Mouse (Mus musculus) megakaryocyte progenitor cell, adult 5-6 weeks (primary cell): ENCODE data around the gene Eomes. TPM values are rescaled to one million over a fixed set of nuclear protein-coding genes. Genes with fewer than 3 reads are reported as not detected.

Experiments used
- ATAC-seq: replicated peaks from 2 replicates; pipeline ENCODE4 v1.8.0; 2016; ENCODE audit warnings: mild to moderate bottlenecking, moderate TSS enrichment, inconsistent platforms; ENCODE audit not compliant: poor library complexity
- total RNA-seq, 2 experiments: library from RNA; stranded (forward) in 1 of 2; stranded (reverse) in 1 of 2; fragments of 157-497, 149-512 nt in 1 of 2; fragments of 200-1000 nt in 1 of 2; gene quantifications; 2 replicates each; pipeline versions ENCODE4 v1.2.3 to v1.2.4; 2015 to 2017

Eomes gene
- total RNA-seq, 2 experiments from 2014 or later: not detected

DNA sequence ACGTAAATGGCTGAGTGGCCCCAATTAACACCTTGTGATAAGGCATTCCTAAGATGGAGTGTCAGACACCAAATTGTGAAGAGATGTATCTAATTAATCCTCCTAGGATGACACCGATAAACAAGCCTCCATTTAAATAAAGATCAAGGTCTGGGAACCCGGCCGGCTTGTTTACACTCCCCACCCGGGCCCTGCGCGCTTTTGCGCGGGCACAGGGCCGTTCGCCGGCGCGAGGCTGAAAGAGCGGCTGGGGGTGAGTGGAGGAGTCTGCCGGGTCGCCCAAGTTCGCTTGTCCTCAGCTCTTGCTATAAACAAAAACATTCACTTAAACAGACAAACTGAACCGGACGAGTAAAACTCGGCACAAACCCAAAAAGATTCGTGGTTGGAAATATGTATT, 9.6 kb downstream of the Eomes start:
- ATAC-seq: no peak

DNA sequence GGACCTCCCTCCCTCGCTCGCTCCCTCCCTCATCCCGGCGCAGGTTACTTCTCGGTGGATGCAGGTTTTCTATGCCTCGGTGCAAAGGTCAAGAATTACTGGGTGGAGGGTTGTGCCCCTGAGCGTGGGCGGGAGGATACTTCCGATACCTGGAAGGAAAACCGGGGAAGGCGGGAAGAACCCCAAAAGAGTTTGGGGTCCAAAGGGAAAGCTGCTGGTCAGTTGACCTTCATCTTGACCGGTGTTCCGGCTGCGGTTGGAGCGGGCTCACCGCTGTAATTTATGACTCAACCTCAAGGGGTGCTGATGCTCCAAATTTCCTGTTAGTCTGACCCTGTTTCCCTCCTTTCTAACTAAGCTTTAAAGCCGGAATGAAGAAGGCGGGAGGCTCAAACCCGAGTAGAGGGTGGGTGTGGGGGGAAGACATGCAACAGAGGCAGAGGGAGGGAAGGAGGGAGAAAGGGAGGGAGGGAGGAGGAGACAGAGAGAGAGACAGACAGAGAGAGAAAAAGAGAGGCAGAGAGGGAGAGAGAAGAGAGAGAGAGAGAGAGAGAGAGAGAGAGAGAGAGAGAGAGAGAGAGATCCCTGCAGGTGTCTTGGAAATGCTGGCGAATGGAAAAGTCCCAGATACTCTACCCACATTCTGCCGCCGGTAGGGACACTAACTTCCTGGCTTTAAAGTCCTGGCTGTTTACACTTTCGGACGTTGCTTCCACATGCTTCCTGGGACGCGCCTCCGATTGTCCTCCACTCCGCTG, 10.3 kb downstream of the Eomes start:
- peak; percentile 54 for ATAC-seq

DNA sequence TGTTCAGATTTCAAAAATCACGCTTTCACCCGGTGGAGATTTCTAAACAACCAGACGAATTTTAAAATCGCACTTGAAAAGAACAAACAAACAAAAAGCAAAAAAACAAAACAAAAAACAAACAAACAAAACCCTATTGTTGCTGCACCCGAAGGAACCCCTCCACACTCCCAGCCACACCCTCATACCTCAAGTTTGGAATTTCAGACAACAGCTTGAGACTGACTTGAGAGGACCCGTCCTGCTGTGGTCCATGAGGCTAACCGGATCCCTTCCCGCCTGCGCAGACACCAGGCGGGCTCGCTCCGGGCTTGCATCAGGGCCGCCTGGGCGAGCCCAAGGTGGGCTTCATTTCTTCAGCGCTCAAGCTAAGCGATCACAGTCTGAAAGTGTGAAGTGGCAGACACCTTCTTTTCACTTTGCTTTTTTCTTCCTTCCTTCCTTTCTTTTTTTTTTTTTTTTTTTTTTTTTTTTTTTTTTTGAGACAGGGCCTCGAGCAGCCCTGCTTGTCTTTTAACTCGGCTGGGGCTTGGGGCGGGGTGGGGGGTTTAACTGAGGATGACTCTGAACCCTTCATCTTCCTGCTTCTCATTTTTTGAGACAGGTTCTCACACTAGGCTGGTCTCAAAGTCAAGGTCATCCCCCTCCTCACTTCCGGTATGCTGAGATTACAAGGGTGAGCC, 11.0 kb downstream of the Eomes start:
- ATAC-seq: no peak

DNA sequence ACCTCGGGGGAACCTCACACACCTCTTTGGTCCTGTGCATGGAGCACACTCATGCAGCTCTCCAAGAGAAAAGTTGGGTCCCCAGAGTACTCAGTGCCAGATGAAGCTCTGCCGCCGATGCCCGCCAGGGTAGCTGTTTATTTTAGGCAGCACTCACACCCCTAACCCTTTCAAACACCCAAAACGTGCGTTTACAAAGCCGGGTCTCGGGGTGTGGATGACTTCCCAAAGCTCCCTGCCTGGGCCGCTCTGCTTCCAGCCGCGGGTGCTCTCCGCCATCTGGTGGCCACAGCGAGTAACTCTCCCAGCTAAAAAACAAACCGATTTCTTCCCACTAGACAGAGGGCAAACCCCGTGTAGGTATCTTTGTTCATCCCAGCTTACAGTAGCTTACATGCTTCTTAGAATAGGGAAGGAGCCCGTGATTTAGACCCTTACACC, 11.6 kb downstream of the Eomes start:
- ATAC-seq: peak; percentile 87

DNA sequence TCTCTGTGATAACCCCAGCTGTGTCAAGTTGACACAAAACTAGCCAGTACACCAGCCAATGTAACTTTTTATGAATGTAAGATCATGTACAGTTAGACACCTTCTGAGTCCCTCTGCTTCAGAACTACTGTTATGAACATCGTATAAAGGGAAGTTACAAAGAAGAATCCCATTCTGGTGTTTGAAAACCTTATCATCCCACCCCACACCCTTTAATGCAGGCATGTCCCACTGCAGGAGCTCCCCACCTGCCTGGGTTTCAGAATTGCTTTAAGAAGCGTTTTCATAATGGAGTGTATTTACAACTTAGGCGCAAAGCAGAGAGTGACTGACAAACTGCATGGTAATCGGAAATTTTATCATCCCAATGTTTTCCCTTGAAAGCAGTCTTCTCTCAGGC, 13.2 kb downstream of the Eomes start:
- ATAC-seq: no peak

DNA sequence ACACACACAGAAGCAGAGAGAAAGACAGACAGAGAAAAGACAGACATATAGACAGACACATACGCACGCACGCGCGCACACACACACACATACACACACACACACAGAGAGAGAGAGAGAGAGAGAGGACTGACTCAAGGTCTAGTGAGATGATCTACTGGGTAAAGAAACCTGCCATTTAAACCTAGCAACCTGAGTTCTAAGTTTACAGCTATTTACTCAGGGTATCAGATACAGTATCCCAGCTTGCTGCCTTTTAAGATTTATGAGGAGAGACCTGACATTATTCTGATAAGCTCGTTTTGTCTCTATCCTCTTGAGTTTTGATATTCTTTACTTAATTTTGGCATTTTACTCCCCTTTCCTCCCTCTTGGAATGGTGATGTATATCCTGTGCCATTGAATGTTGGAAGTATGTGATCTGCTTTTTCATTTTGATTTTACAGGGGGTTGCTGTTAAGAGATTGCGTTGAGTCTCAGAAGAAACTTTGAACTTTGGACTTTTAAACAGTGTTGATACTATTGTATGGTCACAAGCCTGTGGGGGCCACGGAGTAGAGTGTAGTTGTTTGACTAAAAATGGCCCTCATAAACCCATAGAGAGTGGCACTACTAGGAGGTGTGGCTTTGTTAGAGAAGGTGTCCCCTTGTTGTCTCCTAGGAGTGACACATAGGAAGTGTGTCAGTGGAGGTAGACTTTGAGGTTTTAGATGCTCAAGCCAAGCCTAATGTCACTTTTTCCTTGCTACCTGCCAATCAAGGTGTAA, 15.1 kb downstream of the Eomes start:
- no peak for ATAC-seq

DNA sequence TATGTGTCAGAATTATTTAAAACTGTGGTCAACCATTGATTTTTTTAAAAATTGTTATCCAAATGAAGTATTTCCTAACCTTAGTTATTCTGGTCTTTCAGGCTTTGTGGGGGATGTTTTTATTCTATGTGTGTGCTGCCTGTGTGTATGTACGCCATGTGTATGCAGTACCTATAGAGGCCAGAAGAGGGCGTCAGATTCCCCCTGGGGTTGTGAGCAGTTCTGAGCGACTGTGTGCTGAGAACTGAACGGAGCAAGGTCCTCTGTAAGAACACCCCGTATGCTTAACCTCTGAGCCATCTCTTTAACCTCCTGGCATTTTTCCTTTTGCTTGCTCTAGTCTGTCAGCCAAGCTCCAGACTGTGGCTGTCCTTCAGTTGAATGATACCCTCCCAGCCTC, 16.1 kb downstream of the Eomes start:
- ATAC-seq: no peak

DNA sequence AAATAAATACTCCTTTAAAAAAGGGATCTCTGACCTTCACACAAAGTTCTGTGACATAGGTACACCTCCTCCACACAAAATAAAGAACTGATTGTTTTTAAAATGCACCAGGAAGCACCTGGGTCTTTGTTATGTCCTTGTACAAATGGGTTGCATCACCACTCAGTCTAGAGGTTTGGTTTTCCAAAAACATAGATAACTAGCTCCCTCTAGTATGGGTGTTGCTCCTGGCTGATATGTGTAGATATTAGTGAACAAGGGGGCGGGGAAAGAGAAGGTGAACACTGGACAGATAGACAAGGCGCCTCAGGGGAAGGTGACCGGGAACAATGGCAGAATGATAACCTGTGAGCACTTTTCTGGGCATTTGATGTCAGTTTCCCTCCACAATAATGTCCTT, 17.9 kb downstream of the Eomes start:
- ATAC-seq: no peak

DNA sequence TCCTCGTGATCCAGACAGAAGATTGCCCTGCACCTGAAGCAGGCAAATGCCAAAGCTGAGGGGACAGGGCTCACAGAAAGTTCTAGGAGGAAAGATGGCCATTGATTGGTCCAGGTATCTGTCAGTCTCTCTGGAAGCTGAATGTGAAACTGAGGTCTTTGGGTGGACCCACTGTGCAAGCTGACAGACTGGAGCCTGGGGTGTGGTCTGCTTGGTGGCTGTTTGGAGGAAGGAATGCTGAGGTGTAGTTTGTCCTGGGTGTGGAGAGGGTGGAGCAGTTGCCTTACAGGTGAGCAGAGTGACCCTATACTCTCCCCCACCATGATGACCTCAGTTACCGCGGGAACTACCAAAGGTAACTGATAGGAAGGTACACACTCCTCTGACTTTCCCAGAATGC, 18.9 kb downstream of the Eomes start:
- ATAC-seq: 0 out of 2 replicates have a peak, but pooled peaks have one; percentile 23

DNA sequence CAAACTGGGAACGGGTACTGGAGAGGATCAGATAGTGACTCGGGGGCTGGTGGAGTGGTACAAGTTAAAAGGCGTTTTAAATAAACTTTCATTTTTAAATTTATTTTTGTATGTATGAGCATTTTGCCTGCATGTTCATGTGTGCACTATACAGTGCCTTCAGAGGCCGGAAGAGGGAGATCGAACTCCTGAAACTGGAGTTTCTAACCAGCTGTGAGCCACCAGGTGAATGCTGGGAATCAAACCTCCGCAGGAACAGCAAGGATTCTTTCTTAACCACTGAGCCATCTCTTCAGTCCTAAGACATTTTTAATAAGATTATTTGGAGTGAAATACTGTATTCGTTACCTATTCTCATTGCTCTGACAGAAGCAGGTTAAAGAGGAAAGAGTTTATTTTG, 20.0 kb downstream of the Eomes start:
- ATAC-seq: no peak

DNA sequence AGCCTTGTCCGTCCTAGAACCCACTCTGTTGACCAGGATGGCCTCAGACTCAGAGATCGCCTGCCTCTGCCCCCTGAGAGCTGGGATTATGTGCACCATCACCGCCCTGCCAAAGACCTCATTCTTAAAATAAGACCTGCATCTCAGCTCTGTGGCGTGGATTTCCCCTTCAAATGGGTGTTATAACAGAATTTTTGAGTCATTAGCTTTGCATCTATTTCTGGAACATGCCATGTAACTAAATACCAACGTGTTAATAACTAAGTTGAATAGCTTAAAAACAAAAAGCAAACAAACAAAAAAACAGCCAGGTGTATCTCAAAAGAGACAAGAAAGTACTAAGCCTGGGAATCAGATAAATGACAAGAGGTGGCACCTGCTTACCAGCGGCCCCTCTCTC, 23.0 kb downstream of the Eomes start:
- ATAC-seq: no peak

DNA sequence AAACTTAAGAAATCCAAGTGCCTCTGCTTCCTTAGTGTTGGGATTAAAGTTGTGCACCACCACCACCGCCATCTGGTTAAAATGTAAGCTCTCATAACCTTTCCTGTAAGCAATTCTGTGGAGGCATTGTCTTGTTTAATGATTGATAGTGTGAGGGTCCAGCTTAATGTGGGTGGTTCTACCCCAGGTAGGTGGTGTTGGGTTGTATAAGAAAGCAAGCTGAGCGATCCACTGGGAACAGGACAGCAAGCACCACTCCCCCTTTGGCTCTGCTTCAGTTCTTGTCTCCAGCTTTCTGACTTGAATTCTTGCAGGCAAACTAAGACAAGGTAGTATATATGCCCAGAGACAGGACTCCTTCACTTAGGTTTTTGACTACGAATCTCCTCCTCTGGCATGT, 26.6 kb downstream of the Eomes start:
- no peak for ATAC-seq

DNA sequence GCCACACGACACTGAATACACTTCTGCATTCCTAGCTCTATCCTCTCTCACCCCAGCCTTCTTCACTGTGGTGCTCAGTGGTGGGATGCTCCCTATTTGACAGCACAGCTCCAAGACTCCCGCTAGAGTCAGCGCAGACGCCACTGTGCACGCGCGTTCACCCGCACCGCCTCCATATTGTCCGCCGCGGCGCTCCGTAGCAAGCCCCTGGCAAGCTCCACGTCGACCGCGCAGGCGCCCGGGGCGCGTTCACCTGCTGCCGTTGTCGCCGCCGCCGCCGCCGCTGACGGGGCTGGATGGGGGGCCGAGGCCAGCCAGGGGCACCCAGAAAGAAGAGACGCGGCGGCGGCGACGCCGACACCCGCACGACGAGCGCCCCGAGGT, 28.0 kb downstream of the Eomes start, which contains the start of gene Golga4:
Golga4 (plus strand) TSS at position 248 of the 384 bp plus-strand sequence.
- peak; percentile 98 for ATAC-seq

DNA sequence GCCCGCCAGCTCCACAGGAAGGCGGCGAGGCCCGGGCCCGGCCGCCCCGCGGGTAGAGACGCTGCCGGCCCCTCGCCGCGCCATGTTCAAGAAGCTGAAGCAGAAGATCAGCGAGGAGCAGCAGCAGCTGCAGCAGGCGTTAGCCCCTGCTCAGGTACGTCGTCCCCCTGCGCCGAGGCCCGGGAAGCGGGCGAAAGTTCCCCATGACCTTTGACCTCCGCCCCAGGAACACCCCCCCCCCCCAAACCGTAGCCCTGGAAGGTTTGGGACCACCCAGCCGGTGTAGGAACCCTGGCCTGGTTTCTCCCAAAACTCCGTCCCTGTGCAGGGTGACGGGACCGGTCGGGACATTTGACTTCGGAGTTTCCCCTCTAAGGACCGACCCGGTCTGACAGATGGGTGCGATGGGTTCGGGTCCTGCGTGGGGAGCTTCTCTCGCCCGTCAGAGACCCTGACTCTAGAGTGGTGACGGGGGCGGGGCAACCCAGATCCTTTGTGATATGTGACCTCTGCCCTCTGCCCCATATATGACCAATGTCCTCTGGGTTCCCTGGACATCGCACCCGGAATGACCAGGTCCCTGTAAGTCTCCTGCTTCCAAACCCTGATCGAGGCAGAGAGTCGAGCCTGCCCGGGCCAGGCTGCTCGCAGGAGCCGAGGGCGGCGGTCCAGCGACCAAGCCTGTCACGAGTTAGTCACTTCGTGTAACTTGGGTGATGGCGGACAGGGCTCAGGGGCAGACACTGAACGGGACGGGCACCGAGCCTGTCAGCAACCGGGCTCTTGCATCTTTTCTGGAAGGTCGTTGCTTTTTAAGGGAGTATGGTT, 28.6 kb downstream of the Eomes start:
- ATAC-seq: peak; percentile 54

DNA sequence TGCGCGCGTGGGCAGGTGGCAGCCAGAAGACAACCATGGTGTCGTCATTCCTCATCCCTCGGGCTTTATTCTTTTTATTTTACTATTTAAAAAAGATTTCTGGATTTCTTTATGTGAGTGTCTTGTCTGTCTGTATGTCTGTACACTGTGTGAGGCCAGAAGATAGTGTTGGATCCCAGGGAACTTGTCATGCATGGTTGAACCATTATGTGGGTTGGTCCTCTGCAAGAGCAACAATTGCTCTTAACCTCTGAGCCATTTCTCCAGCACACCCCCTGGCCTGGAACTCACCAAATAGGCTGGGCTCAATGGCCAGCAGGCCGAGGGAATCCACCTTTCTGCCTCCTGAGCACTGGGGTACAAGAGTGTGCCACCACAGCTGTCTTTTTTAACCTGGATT, 29.5 kb downstream of the Eomes start:
- no peak for ATAC-seq

DNA sequence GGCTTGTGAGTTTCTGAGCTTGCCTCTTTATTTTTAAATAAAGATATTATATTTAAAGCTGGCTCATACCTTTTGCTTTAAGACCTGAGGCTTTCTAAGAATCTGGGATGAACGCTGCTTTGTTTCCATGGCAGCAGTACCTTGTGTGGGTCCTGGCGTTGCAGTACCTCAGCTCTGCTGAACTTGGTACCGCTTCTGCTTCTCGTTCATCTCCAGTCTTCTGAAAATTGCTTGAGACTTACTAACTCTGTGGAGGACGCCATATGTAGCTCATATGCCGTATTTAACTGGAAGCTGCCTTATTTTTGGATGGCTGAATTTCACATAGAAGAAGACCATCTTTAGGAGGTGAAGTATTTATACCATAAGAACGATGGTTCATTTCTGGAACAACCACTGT, 30.6 kb downstream of the Eomes start:
- ATAC-seq: no peak

DNA sequence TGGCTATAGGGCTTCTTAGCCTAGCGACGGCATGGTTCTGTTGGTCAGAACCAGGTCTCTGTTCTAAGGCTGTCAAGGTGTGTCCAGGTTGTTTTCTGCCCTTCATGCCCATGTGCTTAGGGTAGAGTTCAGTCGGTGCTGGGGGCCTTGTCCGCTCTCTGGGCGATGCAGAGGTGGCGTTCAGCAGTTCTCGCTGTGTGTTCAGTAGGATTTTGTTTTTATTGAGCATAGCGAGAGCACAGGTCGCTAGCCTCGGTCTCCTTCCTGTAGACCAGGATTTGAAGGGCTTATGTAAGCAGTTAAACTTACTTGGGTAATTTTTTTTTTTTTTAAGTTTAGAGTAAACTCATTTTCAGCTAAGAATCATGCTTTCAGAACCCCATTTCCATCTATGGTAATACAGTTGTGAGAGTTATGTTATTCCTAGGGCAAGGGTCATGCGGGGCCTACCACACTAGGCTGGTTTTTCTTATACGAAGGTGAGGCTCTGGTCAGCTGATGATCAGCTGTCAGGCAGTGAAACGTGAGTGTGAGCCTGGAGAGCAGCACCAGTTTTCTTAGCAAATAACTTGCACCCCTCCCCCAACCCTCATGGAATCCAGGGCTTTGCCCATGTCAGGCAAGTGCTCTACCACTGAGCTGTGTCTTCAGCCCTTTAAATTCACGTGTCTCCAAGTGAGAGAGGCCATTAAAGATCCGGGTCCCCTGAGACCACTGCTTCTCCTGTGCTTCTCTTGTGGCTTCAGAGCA, 33.1 kb downstream of the Eomes start:
- ATAC-seq: no peak

DNA sequence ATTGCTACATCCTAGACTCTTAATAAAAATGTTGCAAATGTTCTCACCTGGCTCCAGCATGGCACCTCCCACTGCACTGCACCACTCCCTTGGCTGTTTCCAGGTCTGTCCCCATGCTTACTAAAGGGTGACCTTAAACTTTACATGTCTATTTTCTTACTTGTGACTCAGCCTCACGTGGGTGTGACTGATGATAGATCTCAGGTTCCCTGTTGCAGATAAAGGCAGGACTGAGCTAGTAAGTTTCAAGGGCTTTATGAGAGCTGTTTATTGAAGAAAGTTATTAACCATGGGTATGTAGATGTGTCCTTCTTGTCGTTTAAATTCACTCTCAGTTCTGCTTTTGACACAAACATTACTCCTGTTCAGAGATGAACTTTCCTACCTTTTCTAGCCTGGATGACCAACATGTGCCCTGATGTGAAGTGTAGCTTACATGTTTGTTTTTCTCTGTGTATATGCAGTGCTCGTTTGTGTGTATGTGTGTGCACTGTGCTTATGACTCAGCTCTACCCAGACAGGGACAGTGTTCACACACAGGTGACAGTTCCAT, 34.7 kb downstream of the Eomes start:
- peak; percentile 31; the same call in 1 of the 2 replicates for ATAC-seq

DNA sequence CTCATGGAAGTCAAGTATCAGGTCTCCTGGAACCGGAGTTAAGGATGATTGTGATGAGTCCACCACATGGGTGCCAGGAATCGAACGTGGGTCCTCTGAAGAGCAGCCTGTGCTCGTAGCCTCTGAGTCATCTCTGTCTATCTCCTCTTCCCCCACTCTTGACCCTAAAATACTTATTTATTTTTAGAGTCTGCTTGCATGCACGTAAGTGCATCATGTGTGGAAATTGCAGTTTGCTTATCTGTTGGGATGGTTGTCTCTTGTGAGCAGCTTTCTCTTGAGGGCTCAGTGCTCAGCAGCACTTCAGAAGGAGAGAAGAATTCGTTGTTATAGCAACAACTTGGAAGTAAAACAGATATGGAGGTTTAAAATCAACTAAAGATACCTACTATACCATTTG, 37.5 kb downstream of the Eomes start:
- no peak for ATAC-seq

DNA sequence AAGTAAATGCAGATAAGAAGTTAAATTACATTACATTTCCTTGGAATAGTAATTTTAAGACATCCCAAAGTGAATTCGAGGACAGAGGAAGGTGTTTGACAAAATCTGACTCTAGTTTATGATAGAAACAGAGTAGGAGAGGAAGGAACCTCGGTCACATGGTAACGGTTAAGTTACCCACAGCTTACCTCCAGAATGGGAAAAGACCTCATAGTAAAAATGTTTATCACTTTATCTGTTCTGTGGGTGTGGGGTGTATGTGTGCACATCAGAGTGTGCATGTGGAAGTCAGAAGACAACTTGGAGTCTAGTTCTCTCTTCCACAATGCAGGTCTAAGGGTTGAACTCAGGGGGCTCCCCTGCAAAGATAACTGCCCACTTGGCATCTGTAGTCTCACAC, 38.1 kb downstream of the Eomes start:
- no peak for ATAC-seq
